Mouse (Mus musculus): Measurements from ENCODE around the gene Arid5b.

GRCm38 (mm10) chr10:68274900-68275760, 3.4 kb downstream of the Arid5b start:
- TF ChIP-seq CTCF (IDR thresholded peaks at IDR 0.05; ENCODE audit: extremely low read depth, insufficient read depth, insufficient read length, insufficient replicate concordance) (no peak), POLR2A (IDR thresholded peaks at IDR 0.05; ENCODE audit: low read depth, low read length) (no peak)
